Mouse (Mus musculus): Measurements from ENCODE around the gene Phyh.
A peak's percentile ranks its signal among the peaks of the same experiment; 100 is the strongest.

Gene Phyh

GRCm38 (mm10) chr2:4918860-4919739 is at the start of gene Phyh:
Gene Phyh, plus strand, starts transcription at chr2:4919019.
- DNase-seq = peak; percentile 84

GRCm38 (mm10) chr2:4872740-4873139 is 46.1 kb upstream of the Phyh start:
- no peak for DNase-seq

- no peak for DNase-seq
Observed at GRCm38 (mm10) chr2:4873331-4873730, 45.5 kb upstream of the Phyh start.

GRCm38 (mm10) chr2:4875090-4875489 is 43.7 kb upstream of the Phyh start:
- no peak for DNase-seq

GRCm38 (mm10) chr2:4876131-4876530 is 42.7 kb upstream of the Phyh start:
- DNase-seq = no peak

- DNase-seq = peak; percentile 50
Observed at GRCm38 (mm10) chr2:4880737-4881349, 38.0 kb upstream of the Phyh start.

GRCm38 (mm10) chr2:4881350-4882248 is 37.2 kb upstream of the Phyh start, which contains the start of gene Sephs1:
Gene Sephs1, plus strand, starts transcription at chr2:4881564.
- peak; percentile 89 for DNase-seq

GRCm38 (mm10) chr2:4882249-4882791 is 36.5 kb upstream of the Phyh start:
- DNase-seq = no peak

GRCm38 (mm10) chr2:4883009-4883704 is 35.7 kb upstream of the Phyh start:
- DNase-seq = no peak

- no peak for DNase-seq
Observed at GRCm38 (mm10) chr2:4886896-4887295, 31.9 kb upstream of the Phyh start.

- no peak for DNase-seq
Observed at GRCm38 (mm10) chr2:4895598-4895997, 23.2 kb upstream of the Phyh start.

- DNase-seq = no peak
Observed at GRCm38 (mm10) chr2:4896970-4897369, 21.8 kb upstream of the Phyh start.

GRCm38 (mm10) chr2:4900624-4901023 is 18.2 kb upstream of the Phyh start:
- DNase-seq = no peak

- no peak for DNase-seq
Observed at GRCm38 (mm10) chr2:4902346-4902745, 16.5 kb upstream of the Phyh start.

GRCm38 (mm10) chr2:4907120-4907519 is 11.7 kb upstream of the Phyh start:
- DNase-seq = no peak

GRCm38 (mm10) chr2:4907916-4908315 is 10.9 kb upstream of the Phyh start:
- no peak for DNase-seq

- DNase-seq = no peak
Observed at GRCm38 (mm10) chr2:4908771-4909315, 10.0 kb upstream of the Phyh start.

- DNase-seq = no peak
Observed at GRCm38 (mm10) chr2:4909909-4910308, 8.9 kb upstream of the Phyh start.

GRCm38 (mm10) chr2:4910521-4910920 is 8.3 kb upstream of the Phyh start:
- DNase-seq = no peak

GRCm38 (mm10) chr2:4913949-4914348 is 4.9 kb upstream of the Phyh start:
- DNase-seq = no peak

- DNase-seq = no peak
Observed at GRCm38 (mm10) chr2:4916037-4916436, 2.8 kb upstream of the Phyh start.
